Mouse (Mus musculus): Measurements from ENCODE around the gene Mob3b. TPM values are rescaled to one million over a fixed set of nuclear protein-coding genes. Genes with fewer than 3 reads are reported as not detected.
A peak's percentile ranks its signal among the peaks of the same experiment; 100 is the strongest.

The Mob3b gene
- polyA plus RNA-seq, 1 experiment from 2014 or later: 8.5 TPM

- Histone ChIP-seq H3K27ac (replicated peaks) (no peak overlapping the region), H3K4me3 (replicated peaks) (no peak overlapping the region), H3K4me2 (no peak overlapping the region), H3K9ac (no peak overlapping the region), H3K36me3 (replicated peaks) (no peaks in the 10 kb centered on the region), H3K9me3 (replicated peaks) (no peaks in the 10 kb centered on the region), H3K4me1 (replicated peaks) (no peaks in the 10 kb centered on the region; the same call in 1 of the 2 replicates), H3K27me3 (no peaks in the 10 kb centered on the region)
- no peak for ATAC-seq (ENCODE audit: insufficient read depth)
- WGBS (ENCODE audit: insufficient replicate concordance): 53% methylated on average over 1 of the region's 1 CpGs
Measured at GRCm38 (mm10) chr4:35060964-35061363, 96.3 kb downstream of the Mob3b start.

- no peak for ATAC-seq (ENCODE audit: insufficient read depth)
- no peaks in the 10 kb centered on the region for H3K9me3 ChIP-seq (replicated peaks)
- H3K27me3 ChIP-seq: no peaks in the 10 kb centered on the region
- H3K4me2 ChIP-seq: no peak overlapping the region
- H3K36me3 ChIP-seq (replicated peaks): no peaks in the 10 kb centered on the region
- H3K4me3 ChIP-seq (replicated peaks): no peak overlapping the region
- H3K9ac ChIP-seq: no peak overlapping the region
- WGBS (ENCODE audit: insufficient replicate concordance): 66% methylated on average over 3 of the region's 3 CpGs
- no peak overlapping the region for H3K27ac ChIP-seq (replicated peaks)
- no peaks in the 10 kb centered on the region; the same call in 1 of the 2 replicates for H3K4me1 ChIP-seq (replicated peaks)
Measured at GRCm38 (mm10) chr4:35060401-35060800, 96.9 kb downstream of the Mob3b start.

- no peak for ATAC-seq (ENCODE audit: insufficient read depth)
- WGBS (ENCODE audit: insufficient replicate concordance): 54% methylated on average over 2 of the region's 2 CpGs
- Histone ChIP-seq H3K9me3 (replicated peaks) (no peaks in the 10 kb centered on the region), H3K27me3 (no peaks in the 10 kb centered on the region), H3K9ac (no peak overlapping the region), H3K36me3 (replicated peaks) (no peaks in the 10 kb centered on the region), H3K4me1 (replicated peaks) (0 out of 2 replicates have a peak, but pooled peaks cover 5% of the 10 kb centered on the region), H3K4me2 (no peak overlapping the region), H3K27ac (replicated peaks) (no peak overlapping the region), H3K4me3 (replicated peaks) (no peak overlapping the region)
Measured at GRCm38 (mm10) chr4:35054362-35054761, 102.9 kb downstream of the Mob3b start.

- Histone ChIP-seq H3K4me1 (replicated peaks) (0 out of 2 replicates have a peak, but pooled peaks cover 5% of the 10 kb centered on the region), H3K9me3 (replicated peaks) (no peaks in the 10 kb centered on the region), H3K27me3 (no peaks in the 10 kb centered on the region), H3K4me3 (replicated peaks) (no peak overlapping the region), H3K4me2 (no peak overlapping the region), H3K36me3 (replicated peaks) (no peaks in the 10 kb centered on the region), H3K9ac (no peak overlapping the region), H3K27ac (replicated peaks) (no peak overlapping the region)
- no peak for ATAC-seq (ENCODE audit: insufficient read depth)
- WGBS (ENCODE audit: insufficient replicate concordance): 38% methylated on average over 6 of the region's 6 CpGs
Measured at GRCm38 (mm10) chr4:35052174-35052942, 104.9 kb downstream of the Mob3b start.

GRCm38 (mm10) chr4:35051152-35051551, 106.1 kb downstream of the Mob3b start:
- H3K9me3 ChIP-seq (replicated peaks): no peaks in the 10 kb centered on the region
- H3K4me2 ChIP-seq: no peak overlapping the region
- H3K4me1 ChIP-seq (replicated peaks): 0 out of 2 replicates have a peak, but pooled peaks cover 5% of the 10 kb centered on the region
- H3K4me3 ChIP-seq (replicated peaks): no peak overlapping the region
- ATAC-seq (ENCODE audit: insufficient read depth): no peak
- H3K27me3 ChIP-seq: no peaks in the 10 kb centered on the region
- no peak overlapping the region for H3K9ac ChIP-seq
- no peak overlapping the region for H3K27ac ChIP-seq (replicated peaks)
- 63% methylated on average over 7 of the region's 7 CpGs for WGBS (ENCODE audit: insufficient replicate concordance)
- no peaks in the 10 kb centered on the region for H3K36me3 ChIP-seq (replicated peaks)

GRCm38 (mm10) chr4:35049742-35050058, 107.6 kb downstream of the Mob3b start:
- Histone ChIP-seq H3K4me2 (no peak overlapping the region), H3K27me3 (no peaks in the 10 kb centered on the region), H3K9ac (no peak overlapping the region), H3K4me3 (replicated peaks) (no peak overlapping the region), H3K9me3 (replicated peaks) (no peaks in the 10 kb centered on the region), H3K36me3 (replicated peaks) (no peaks in the 10 kb centered on the region), H3K4me1 (replicated peaks) (0 out of 2 replicates have a peak, but pooled peaks cover 5% of the 10 kb centered on the region), H3K27ac (replicated peaks) (no peak overlapping the region)
- WGBS (ENCODE audit: insufficient replicate concordance): 57% methylated on average over 5 of the region's 5 CpGs
- ATAC-seq (ENCODE audit: insufficient read depth): no peak

DNA sequence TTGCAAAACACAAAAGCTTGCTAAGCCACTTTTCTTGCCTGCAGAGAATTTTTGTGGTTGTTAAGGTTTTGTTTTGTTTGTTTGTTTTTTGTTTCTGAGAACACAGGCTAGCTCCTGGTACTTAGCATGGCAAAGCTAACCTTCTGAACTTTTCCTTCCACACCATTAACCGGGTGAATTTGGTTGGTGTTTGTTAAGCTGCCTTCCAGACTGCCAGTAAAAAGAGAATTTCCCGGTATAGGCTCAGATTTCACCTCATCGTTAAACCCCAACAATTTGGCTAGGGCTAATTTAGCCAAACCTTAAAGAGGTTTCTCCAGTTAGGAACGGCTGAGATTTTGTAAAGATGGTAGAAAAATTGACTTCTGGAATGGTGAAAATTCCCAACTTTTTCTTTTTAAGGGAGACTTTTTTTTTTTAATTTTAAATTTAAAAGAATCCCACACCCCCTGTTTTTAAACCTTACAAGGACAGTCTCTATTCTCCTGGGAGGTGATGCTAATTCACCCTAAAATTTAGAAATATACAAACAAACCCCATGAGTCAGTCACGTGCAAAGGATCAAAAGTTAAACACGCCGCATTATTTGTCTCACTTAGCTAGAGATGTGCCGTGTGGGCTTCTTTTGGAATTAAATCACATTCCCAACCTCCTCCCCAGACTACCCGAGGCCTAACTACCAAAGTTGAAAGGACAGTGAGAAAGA, 108.1 kb downstream of the Mob3b start:
- ATAC-seq (ENCODE audit: insufficient read depth): no peak
- 0 out of 2 replicates have a peak, but pooled peaks cover 5% of the 10 kb centered on the region for H3K4me1 ChIP-seq (replicated peaks)

GRCm38 (mm10) chr4:35040896-35041295, 116.4 kb downstream of the Mob3b start:
- Histone ChIP-seq H3K9ac (no peak overlapping the region), H3K27ac (replicated peaks) (no peak overlapping the region), H3K36me3 (replicated peaks) (no peaks in the 10 kb centered on the region), H3K27me3 (no peaks in the 10 kb centered on the region), H3K4me3 (replicated peaks) (no peak overlapping the region), H3K9me3 (replicated peaks) (no peaks in the 10 kb centered on the region), H3K4me2 (no peak overlapping the region), H3K4me1 (replicated peaks) (no peaks in the 10 kb centered on the region)
- 74% methylated on average over 5 of the region's 5 CpGs for WGBS (ENCODE audit: insufficient replicate concordance)
- ATAC-seq (ENCODE audit: insufficient read depth): peak; percentile 54; the same call in 1 of the 2 replicates

More for the DNA sequence above, 108.1 kb downstream of the Mob3b start:
- WGBS (ENCODE audit: insufficient replicate concordance): 61% methylated on average over 9 of the region's 9 CpGs
- Histone ChIP-seq H3K4me2 (no peak overlapping the region), H3K9me3 (replicated peaks) (no peaks in the 10 kb centered on the region), H3K27me3 (no peaks in the 10 kb centered on the region), H3K36me3 (replicated peaks) (no peaks in the 10 kb centered on the region), H3K4me3 (replicated peaks) (no peak overlapping the region), H3K27ac (replicated peaks) (no peak overlapping the region), H3K9ac (no peak overlapping the region)

- no peak overlapping the region for H3K4me3 ChIP-seq (replicated peaks)
- 60% methylated on average over 1 of the region's 1 CpGs for WGBS (ENCODE audit: insufficient replicate concordance)
Measured at GRCm38 (mm10) chr4:35040306-35040705, 117.0 kb downstream of the Mob3b start.

GRCm38 (mm10) chr4:35037824-35038223, 119.5 kb downstream of the Mob3b start:
- Histone ChIP-seq H3K9ac (no peak overlapping the region), H3K9me3 (replicated peaks) (no peaks in the 10 kb centered on the region), H3K36me3 (replicated peaks) (no peaks in the 10 kb centered on the region), H3K4me1 (replicated peaks) (0 out of 2 replicates have a peak, but pooled peaks cover 1% of the 10 kb centered on the region), H3K4me2 (no peak overlapping the region), H3K27ac (replicated peaks) (no peak overlapping the region), H3K4me3 (replicated peaks) (no peak overlapping the region), H3K27me3 (no peaks in the 10 kb centered on the region)
- WGBS (ENCODE audit: insufficient replicate concordance): 45% methylated on average over 2 of the region's 2 CpGs
- ATAC-seq (ENCODE audit: insufficient read depth): peak; percentile 49

More at GRCm38 (mm10) chr4:35040306-35040705, 117.0 kb downstream of the Mob3b start:
- Histone ChIP-seq H3K27me3 (no peaks in the 10 kb centered on the region), H3K9ac (no peak overlapping the region), H3K4me2 (no peak overlapping the region), H3K4me1 (replicated peaks) (no peaks in the 10 kb centered on the region), H3K9me3 (replicated peaks) (no peaks in the 10 kb centered on the region), H3K27ac (replicated peaks) (no peak overlapping the region), H3K36me3 (replicated peaks) (no peaks in the 10 kb centered on the region)
- no peak for ATAC-seq (ENCODE audit: insufficient read depth)

GRCm38 (mm10) chr4:35034504-35035290, 122.6 kb downstream of the Mob3b start:
- no peak overlapping the region for H3K27ac ChIP-seq (replicated peaks)
- H3K4me1 ChIP-seq (replicated peaks): 0 out of 2 replicates have a peak, but pooled peaks cover 4% of the 10 kb centered on the region
- no peaks in the 10 kb centered on the region for H3K9me3 ChIP-seq (replicated peaks)
- WGBS (ENCODE audit: insufficient replicate concordance): 22% methylated on average over 18 of the region's 18 CpGs
- H3K4me2 ChIP-seq: peak overlapping the region; percentile 3; the same call in 1 of the 2 replicates
- no peak for ATAC-seq (ENCODE audit: insufficient read depth)
- H3K36me3 ChIP-seq (replicated peaks): no peaks in the 10 kb centered on the region
- no peak overlapping the region for H3K9ac ChIP-seq
- H3K4me3 ChIP-seq (replicated peaks): no peak overlapping the region
- no peaks in the 10 kb centered on the region for H3K27me3 ChIP-seq
